Mouse (Mus musculus): ENCODE data around the gene Dixdc1.

DNA sequence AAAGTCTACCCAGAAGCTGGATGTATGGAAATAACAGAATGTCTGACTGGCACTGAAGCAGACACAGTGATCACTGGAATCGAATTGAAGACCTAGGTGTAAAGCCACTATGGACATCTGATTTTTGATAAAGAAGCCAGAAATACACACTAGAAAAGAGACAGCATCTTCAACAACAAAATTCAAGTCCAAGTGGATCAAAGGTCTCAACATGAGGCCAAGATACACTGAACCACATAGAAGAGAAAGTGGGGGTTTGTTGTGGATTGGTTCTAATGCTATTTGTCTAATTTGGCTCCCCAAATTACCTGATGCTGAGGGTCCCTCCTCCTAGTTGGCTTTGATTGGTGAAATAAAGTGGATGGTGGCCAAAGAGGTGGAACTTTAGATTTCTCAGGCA is 59.9 kb downstream of the Dixdc1 start:
- TF ChIP-seq CTCF (IDR thresholded peaks at IDR 0.05; ENCODE audit: low read depth) (no peak), EP300 (IDR thresholded peaks at IDR 0.05; ENCODE audit: low read depth) (no peak)

All from liver, postnatal 0 days (tissue).